Mouse (Mus musculus) gastrocnemius, adult 2 months (tissue): ENCODE measurements around the gene Clybl. TPM values are rescaled to one million over a fixed set of nuclear protein-coding genes. Genes with fewer than 3 reads are reported as not detected.

ENCODE experiments used
- DNase-seq: peaks from one replicate; pipeline ENCODE4 v3.0.0; 2022
- H3K27ac ChIP-seq: fragments of 200-600 bp; 2 replicates; pipeline ENCODE4 v1.8.1; 2022; ENCODE audit warnings: mild to moderate bottlenecking
- H3K4me3 ChIP-seq: fragments of 200-600 bp; 2 replicates; pipeline ENCODE4 v1.8.1; 2022; ENCODE audit warnings: mild to moderate bottlenecking, moderate library complexity
- CTCF ChIP-seq: fragments of 200-600 bp; IDR thresholded peaks from 2 replicates; pipeline ENCODE4 v1.8.1; 2022; ENCODE audit warnings: antibody characterized with exemption, mild to moderate bottlenecking, moderate library complexity
- intact Hi-C: fragments of 180-260 bp; cut with DNase I; formaldehyde crosslinking; loops from one replicate; pipeline ENCODE4 v1.15.1; 2025
- total RNA-seq, 2 experiments: library from RNA; stranded (reverse); gene quantifications; 2 replicates each; pipeline ENCODE4 v1.2.3; 2021

Clybl gene
- total RNA-seq, 2 experiments from 2014 or later, result 52.3 to 68.4 TPM

- TF ChIP-seq CTCF, result no peak
- no peak overlapping the region for H3K4me3 ChIP-seq
- intact Hi-C loops, result no loop called here
- H3K27ac ChIP-seq, result no peak overlapping the region
- no peak for DNase-seq
These were observed 185.9 kb downstream of the Clybl start for GRCm38 (mm10) chr14:122367252-122367868.

GRCm38 (mm10) chr14:122367882-122368418 is 186.4 kb downstream of the Clybl start:
- no peak for DNase-seq
- H3K4me3 ChIP-seq, result no peak overlapping the region
- TF ChIP-seq CTCF, result no peak
- intact Hi-C loops, result no loop called here
- no peak overlapping the region for H3K27ac ChIP-seq

- intact Hi-C loops, result no loop called here
- DNase-seq, result no peak
- Histone ChIP-seq H3K4me3 (no peak overlapping the region), H3K27ac (no peak overlapping the region)
- no peak for TF ChIP-seq CTCF
These were observed 187.0 kb downstream of the Clybl start for GRCm38 (mm10) chr14:122368501-122368900.

GRCm38 (mm10) chr14:122371979-122372378 is 190.5 kb downstream of the Clybl start:
- no peak for TF ChIP-seq CTCF
- DNase-seq, result no peak

GRCm38 (mm10) chr14:122373458-122373857 is 192.0 kb downstream of the Clybl start:
- TF ChIP-seq CTCF, result no peak
- DNase-seq, result no peak
- Histone ChIP-seq H3K27ac (no peak overlapping the region), H3K4me3 (no peak overlapping the region)
- intact Hi-C loops, result no loop called here

More at GRCm38 (mm10) chr14:122371979-122372378, 190.5 kb downstream of the Clybl start:
- Histone ChIP-seq H3K27ac (no peak overlapping the region), H3K4me3 (no peak overlapping the region)
- intact Hi-C loops, result no loop called here

GRCm38 (mm10) chr14:122374285-122374997 is 192.9 kb downstream of the Clybl start:
- DNase-seq, result no peak
- Histone ChIP-seq H3K4me3 (no peak overlapping the region), H3K27ac (no peak overlapping the region)
- intact Hi-C loops, result no loop called here
- TF ChIP-seq CTCF, result no peak

- DNase-seq, result no peak
- Histone ChIP-seq H3K4me3 (no peak overlapping the region), H3K27ac (no peak overlapping the region)
- TF ChIP-seq CTCF, result no peak
- intact Hi-C loops, result no loop called here
These were observed 193.7 kb downstream of the Clybl start for GRCm38 (mm10) chr14:122375070-122375811.

GRCm38 (mm10) chr14:122376482-122377143 is 195.1 kb downstream of the Clybl start:
- Histone ChIP-seq H3K27ac (no peak overlapping the region), H3K4me3 (no peak overlapping the region; the same call in 1 of the 2 replicates)
- no peak for DNase-seq
- TF ChIP-seq CTCF, result no peak
- intact Hi-C loops, result no loop called here

GRCm38 (mm10) chr14:122377681-122378080 is 196.2 kb downstream of the Clybl start:
- intact Hi-C loops, result no loop called here

GRCm38 (mm10) chr14:122379076-122379475 is 197.6 kb downstream of the Clybl start:
- Histone ChIP-seq H3K27ac (no peak overlapping the region), H3K4me3 (no peak overlapping the region)
- no peak for DNase-seq
- TF ChIP-seq CTCF, result no peak
- intact Hi-C loops, result no loop called here

More at GRCm38 (mm10) chr14:122377681-122378080, 196.2 kb downstream of the Clybl start:
- no peak overlapping the region for H3K4me3 ChIP-seq
- TF ChIP-seq CTCF, result no peak
- no peak overlapping the region for H3K27ac ChIP-seq
- DNase-seq, result no peak

GRCm38 (mm10) chr14:122379996-122380395 is 198.5 kb downstream of the Clybl start:
- Histone ChIP-seq H3K4me3 (no peak overlapping the region), H3K27ac (no peak overlapping the region)
- no peak for DNase-seq
- TF ChIP-seq CTCF, result no peak
- intact Hi-C loops, result no loop called here
